Mouse (Mus musculus): ENCODE results near the gene Mcmbp.

The Mcmbp gene

GRCm38 (mm10) chr7:128740334-128740733 is at the start of gene Mcmbp:
Gene Mcmbp, minus strand, starts transcription at chr7:128740495.
- DNase-seq: peak; percentile 99

GRCm38 (mm10) chr7:128790045-128790444 is 49.8 kb upstream of the Mcmbp start:
- no peak for DNase-seq

GRCm38 (mm10) chr7:128781846-128782245 is 41.6 kb upstream of the Mcmbp start:
- DNase-seq: no peak

- peak; percentile 50 for DNase-seq
These were observed 39.0 kb upstream of the Mcmbp start for GRCm38 (mm10) chr7:128779305-128779704.

- DNase-seq: no peak
These were observed 36.9 kb upstream of the Mcmbp start for GRCm38 (mm10) chr7:128777201-128777600.

- no peak for DNase-seq
These were observed 26.4 kb upstream of the Mcmbp start for GRCm38 (mm10) chr7:128766696-128767095.

- no peak for DNase-seq
These were observed 18.7 kb upstream of the Mcmbp start for GRCm38 (mm10) chr7:128758948-128759347.

GRCm38 (mm10) chr7:128755396-128755795 is 15.1 kb upstream of the Mcmbp start:
- DNase-seq: no peak

- no peak for DNase-seq
These were observed 11.7 kb upstream of the Mcmbp start for GRCm38 (mm10) chr7:128752012-128752411.

- DNase-seq: no peak
These were observed 10.0 kb upstream of the Mcmbp start for GRCm38 (mm10) chr7:128750296-128750695.

- DNase-seq: peak; percentile 84
These were observed 8.5 kb upstream of the Mcmbp start for GRCm38 (mm10) chr7:128748758-128749157.

- DNase-seq: no peak
These were observed 5.9 kb upstream of the Mcmbp start for GRCm38 (mm10) chr7:128746151-128746550.

- DNase-seq: peak; percentile 98
These were observed 4.6 kb upstream of the Mcmbp start, which contains the start of gene Sec23ip for GRCm38 (mm10) chr7:128744684-128745485. Gene Sec23ip, plus strand, starts transcription at chr7:128744943.

- DNase-seq: no peak
These were observed 3.6 kb upstream of the Mcmbp start for GRCm38 (mm10) chr7:128743898-128744297.

GRCm38 (mm10) chr7:128739462-128740277 is 625 bp downstream of the Mcmbp start:
- DNase-seq: peak; percentile 64

GRCm38 (mm10) chr7:128739116-128739461 is 1.2 kb downstream of the Mcmbp start:
- no peak for DNase-seq

- no peak for DNase-seq
These were observed 2.3 kb downstream of the Mcmbp start for GRCm38 (mm10) chr7:128738041-128738440.

GRCm38 (mm10) chr7:128731585-128731984 is 8.7 kb downstream of the Mcmbp start:
- DNase-seq: no peak

- DNase-seq: no peak
These were observed 11.6 kb downstream of the Mcmbp start for GRCm38 (mm10) chr7:128728738-128729137.

- DNase-seq: no peak
These were observed 12.6 kb downstream of the Mcmbp start for GRCm38 (mm10) chr7:128727701-128728100.

- DNase-seq: no peak
These were observed 13.3 kb downstream of the Mcmbp start for GRCm38 (mm10) chr7:128726999-128727398.

- DNase-seq: no peak
These were observed 15.1 kb downstream of the Mcmbp start for GRCm38 (mm10) chr7:128725189-128725588.

- peak; percentile 75 for DNase-seq
These were observed 15.5 kb downstream of the Mcmbp start for GRCm38 (mm10) chr7:128724761-128725160.

GRCm38 (mm10) chr7:128717991-128718390 is 22.3 kb downstream of the Mcmbp start:
- DNase-seq: no peak
